Mouse (Mus musculus) cerebellum, adult 9-10 months (tissue): ENCODE data around the gene Cnot6.

Experiments
- DNase-seq: peaks from one replicate; pipeline ENCODE4 v3.0.0; 2022

Gene Cnot6

GRCm38 (mm10) chr11:49712555-49713335, at the start of gene Cnot6:
TSS of gene Cnot6 (minus strand) at chr11:49712723.
- DNase-seq = peak; percentile 97

GRCm38 (mm10) chr11:49761130-49761529, 48.6 kb upstream of the Cnot6 start:
- no peak for DNase-seq

- DNase-seq = no peak
Observed at GRCm38 (mm10) chr11:49758096-49758495, 45.6 kb upstream of the Cnot6 start.

GRCm38 (mm10) chr11:49754958-49755665, 42.6 kb upstream of the Cnot6 start:
- DNase-seq = no peak

- no peak for DNase-seq
Observed at GRCm38 (mm10) chr11:49746756-49747155, 34.2 kb upstream of the Cnot6 start.

GRCm38 (mm10) chr11:49745839-49746238, 33.3 kb upstream of the Cnot6 start:
- no peak for DNase-seq

- DNase-seq = no peak
Observed at GRCm38 (mm10) chr11:49744981-49745380, 32.5 kb upstream of the Cnot6 start.

- no peak for DNase-seq
Observed at GRCm38 (mm10) chr11:49743634-49744033, 31.1 kb upstream of the Cnot6 start.

GRCm38 (mm10) chr11:49742248-49742647, 29.7 kb upstream of the Cnot6 start:
- DNase-seq = no peak

- DNase-seq = no peak
Observed at GRCm38 (mm10) chr11:49739776-49740175, 27.3 kb upstream of the Cnot6 start.

GRCm38 (mm10) chr11:49738659-49739406, 26.3 kb upstream of the Cnot6 start:
- no peak for DNase-seq

GRCm38 (mm10) chr11:49737625-49738024, 25.1 kb upstream of the Cnot6 start:
- DNase-seq = no peak

- DNase-seq = no peak
Observed at GRCm38 (mm10) chr11:49734771-49735170, 22.2 kb upstream of the Cnot6 start.

- DNase-seq = no peak
Observed at GRCm38 (mm10) chr11:49730275-49730948, 17.9 kb upstream of the Cnot6 start.

GRCm38 (mm10) chr11:49727877-49728276, 15.4 kb upstream of the Cnot6 start:
- DNase-seq = peak; percentile 67

- no peak for DNase-seq
Observed at GRCm38 (mm10) chr11:49726800-49727199, 14.3 kb upstream of the Cnot6 start.

- DNase-seq = no peak
Observed at GRCm38 (mm10) chr11:49724676-49725075, 12.2 kb upstream of the Cnot6 start.

- no peak for DNase-seq
Observed at GRCm38 (mm10) chr11:49723281-49723680, 10.8 kb upstream of the Cnot6 start.

GRCm38 (mm10) chr11:49722692-49723091, 10.2 kb upstream of the Cnot6 start:
- no peak for DNase-seq

GRCm38 (mm10) chr11:49721358-49721757, 8.8 kb upstream of the Cnot6 start:
- no peak for DNase-seq

GRCm38 (mm10) chr11:49719466-49720151, 7.1 kb upstream of the Cnot6 start:
- no peak for DNase-seq
